Mouse (Mus musculus): ENCODE results near the gene Tram2. TPM values are rescaled to one million over a fixed set of nuclear protein-coding genes. Genes with fewer than 3 reads are reported as not detected.

Tram2 gene
- polyA plus RNA-seq, 1 experiment: 9.6 TPM

DNA sequence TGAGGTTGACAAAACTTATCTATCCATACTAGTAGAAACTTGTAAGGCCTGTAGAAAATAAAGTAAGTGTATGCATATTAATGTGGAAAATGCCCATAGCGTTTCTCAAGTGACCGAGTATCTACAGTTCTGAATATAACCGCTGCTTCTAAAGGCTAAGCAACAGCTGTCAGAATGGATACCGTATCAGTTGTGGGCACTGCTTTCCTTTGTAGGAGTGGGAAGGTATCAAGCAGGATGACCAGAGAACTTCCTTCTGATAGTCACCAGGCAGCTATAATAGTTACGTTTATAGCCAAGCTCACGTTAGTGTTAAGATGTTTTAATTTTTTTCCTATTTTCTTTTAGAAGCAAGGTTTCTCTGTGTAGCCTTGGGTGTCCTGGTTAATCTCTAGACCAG is 105.6 kb downstream of the Tram2 start:
- no peak for DNase-seq (ENCODE audit: low spot score)

DNA sequence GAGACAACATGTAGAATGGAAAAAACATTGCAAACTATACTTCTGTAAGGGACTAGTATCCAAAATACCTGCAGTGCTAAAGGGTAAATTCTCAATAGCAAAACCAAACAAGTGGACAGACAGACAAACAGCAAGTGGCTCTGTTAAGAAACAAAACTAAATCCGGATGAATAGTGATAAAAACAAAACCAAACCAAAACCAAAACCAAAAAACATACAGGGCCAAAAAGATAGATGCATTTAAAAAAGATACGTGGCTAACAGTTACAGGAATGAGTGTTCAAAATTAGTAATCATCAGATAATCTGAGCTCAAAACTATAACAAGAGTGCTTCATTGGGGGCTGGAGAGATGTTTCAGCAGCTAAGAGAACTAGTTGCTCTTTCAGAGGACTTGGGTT is 109.4 kb downstream of the Tram2 start:
- DNase-seq (ENCODE audit: low spot score): no peak

DNA sequence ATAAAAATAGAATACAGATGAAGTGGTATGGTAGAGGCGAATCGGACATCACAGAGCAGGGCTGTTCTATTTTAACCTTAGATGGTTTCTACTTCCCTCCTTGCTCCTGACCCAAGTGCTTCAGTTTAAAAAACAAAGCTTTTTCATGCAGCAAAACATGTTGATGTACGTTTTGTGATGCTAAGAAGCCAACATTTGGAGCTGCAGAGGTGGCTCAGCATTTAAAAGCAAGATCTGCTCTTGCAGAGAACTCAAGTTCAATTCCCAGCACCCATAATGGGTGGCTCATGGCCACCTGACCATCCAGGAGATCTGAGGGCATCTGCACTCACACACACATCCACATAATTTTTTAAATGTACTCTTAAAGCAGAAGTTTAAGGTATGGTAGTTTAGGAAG is 124.2 kb downstream of the Tram2 start:
- DNase-seq (ENCODE audit: low spot score): no peak

DNA sequence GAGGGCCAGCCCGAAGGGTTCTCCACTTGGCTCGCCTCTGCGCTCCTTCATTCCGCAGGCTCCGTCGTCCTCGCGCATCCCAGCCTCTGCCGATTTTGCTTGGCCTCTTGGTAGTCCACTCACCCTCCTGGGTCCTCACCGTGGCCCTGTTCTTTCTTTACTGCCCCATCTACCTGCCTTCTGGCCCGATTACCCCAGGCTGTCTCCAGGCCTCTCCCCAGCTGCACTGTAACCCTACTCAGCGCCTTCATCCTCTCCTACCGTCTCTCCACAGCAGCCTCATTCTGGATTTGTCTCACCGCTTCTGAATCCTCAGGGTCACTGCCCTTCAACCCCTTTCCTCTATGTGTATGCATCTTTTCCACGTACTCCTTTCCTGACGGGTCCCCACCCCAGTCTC is 127.2 kb downstream of the Tram2 start:
- no peak for DNase-seq (ENCODE audit: low spot score)

DNA sequence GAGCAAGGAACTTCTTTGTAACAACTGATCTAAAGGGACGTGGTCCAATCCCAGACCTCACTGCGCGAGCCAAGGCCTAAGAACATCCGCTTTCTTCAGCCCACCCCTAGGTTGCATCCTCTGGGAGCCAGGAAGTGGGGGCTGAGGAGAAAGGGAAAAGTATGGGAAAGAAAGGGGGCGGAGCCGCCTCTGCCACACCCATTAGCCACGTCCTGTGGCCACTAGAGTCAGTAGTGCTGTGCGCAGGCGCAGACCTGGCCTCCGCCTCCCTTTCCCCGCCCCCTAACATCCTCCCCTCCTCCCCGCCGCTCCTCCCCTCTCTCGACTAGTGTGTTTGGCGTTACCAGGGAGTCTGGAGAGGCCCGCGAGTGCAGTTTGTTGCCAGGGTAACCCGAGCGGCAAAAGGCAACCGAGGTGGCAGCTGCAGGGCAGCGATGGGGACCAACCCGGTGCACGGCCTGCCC is 127.7 kb downstream of the Tram2 start, which contains the start of gene Efhc1:
Gene Efhc1 (plus strand): TSS at position 327 of the 464 bp plus-strand sequence.
- peak; percentile 67 for DNase-seq (ENCODE audit: low spot score)

Other genes starting within 250 kb of the Tram2 start
- 9.5 and 10.4 TPM in 2 replicates for gene Paqr8, start 188.6 kb downstream of the Tram2 start, polyA plus RNA-seq (2012; rRNA removed)
- gene Efhc1, start 127.6 kb downstream of the Tram2 start, polyA plus RNA-seq (2012; rRNA removed): 3.2 and 4.4 TPM in 2 replicates
- 19.3 and 23.9 TPM in 2 replicates for gene Tmem14a, start 139.3 kb upstream of the Tram2 start, polyA plus RNA-seq (2012; rRNA removed)
- 78.5 and 112 TPM in 2 replicates for gene Gsta3, start 161.4 kb upstream of the Tram2 start, polyA plus RNA-seq (2012; rRNA removed)

Measured in urinary bladder, adult 2 months (tissue).